Mouse (Mus musculus): ENCODE results near the gene Bcl2l1. TPM values are rescaled to one million over a fixed set of nuclear protein-coding genes. Genes with fewer than 3 reads are reported as not detected.
A peak's percentile ranks its signal among the peaks of the same experiment; 100 is the strongest.

Gene Bcl2l1
- total and polyA plus RNA-seq, 3 experiments, result 21.3 to 80.3 (median 34.5) TPM

DNA sequence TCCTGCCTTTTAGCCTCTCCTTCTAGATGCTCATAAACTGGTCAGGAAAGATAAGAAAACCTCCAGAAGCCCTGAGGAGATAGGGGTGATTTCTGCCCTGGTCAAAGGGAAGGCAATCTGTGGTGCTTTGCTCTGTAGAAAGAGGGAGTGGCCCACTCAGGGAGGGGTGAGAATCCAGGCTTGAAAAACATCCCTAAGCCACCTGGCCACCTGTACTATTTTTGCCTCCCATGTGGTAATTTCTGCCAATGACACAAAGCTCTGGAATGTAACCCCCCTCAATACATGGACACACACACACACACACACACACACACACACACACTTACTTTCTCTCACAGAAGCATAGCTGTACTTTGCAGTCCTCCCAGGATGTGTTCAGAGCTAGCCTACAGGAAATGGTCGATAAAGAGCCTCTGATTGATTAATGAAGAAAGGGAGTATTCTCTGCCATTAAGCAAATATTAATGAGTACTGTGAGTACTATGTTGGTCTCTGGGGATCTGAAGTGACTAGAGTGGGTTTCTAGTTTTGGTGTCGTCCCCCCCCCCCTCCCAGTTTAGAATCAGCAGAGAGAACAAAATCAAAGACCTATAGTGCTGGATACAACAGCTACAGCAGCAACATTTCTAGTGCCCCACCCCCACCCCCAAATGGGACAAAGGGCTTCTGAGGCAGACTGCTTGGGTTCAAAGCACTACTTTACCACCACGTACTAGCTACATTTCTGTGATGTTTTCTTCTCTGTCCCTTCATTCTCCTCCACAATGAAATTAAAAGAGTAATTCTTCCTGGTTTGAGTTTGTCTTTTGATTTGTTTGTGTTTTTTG lies 20.0 kb downstream of the Bcl2l1 start:
- no peak for DNase-seq (ENCODE audit: extremely low read depth)
- peaks cover 96% of the 10 kb centered on the region for H3K79me2 ChIP-seq (replicated peaks; ENCODE audit: control insufficient read depth, extremely low read depth, insufficient read depth, poor library complexity, severe bottlenecking)
- dilution Hi-C loops (cut with MboI; ENCODE audit: extremely low pct_ligation_motif_present, extremely low pct_unique_long_range_greater_than_20kb, low sequenced_read_pairs) (no loop called here), in situ Hi-C loops (cut with MboI; ENCODE audit: low pct_ligation_motif_present, low pct_unique_long_range_greater_than_20kb, low sequenced_read_pairs) (no loop called here)
- H3K4me3 ChIP-seq (replicated peaks in 1 of 3; ENCODE audit: low read depth in 2 of 3, low read length in 2 of 3, poor library complexity in 1 of 3), result no peak overlapping the region
- H3K4me1 ChIP-seq (ENCODE audit: control insufficient read depth in 1 of 2, insufficient read depth in 2 of 2), result peaks cover 43 to 91% of the 10 kb centered on the region in 2 experiments
- H3K27me3 ChIP-seq (replicated peaks), result no peaks in the 10 kb centered on the region
- peak overlapping the region; percentile 74 for H3K9ac ChIP-seq (ENCODE audit: insufficient read depth, low read depth)
- H3K36me3 ChIP-seq (replicated peaks in 1 of 2; ENCODE audit: control insufficient read depth in 1 of 2, insufficient read depth in 1 of 2, low read length in 1 of 2), result peaks cover 16 to 51% of the 10 kb centered on the region in 2 experiments
- TF ChIP-seq IRF4 (IDR thresholded peaks at IDR 0.05; ENCODE audit: low read depth, low read length) (peak; percentile 17; the same call in 1 of the 2 replicates), CHD2 (IDR thresholded peaks at IDR 0.05; ENCODE audit: low read length) (peak; percentile 9; the same call in 1 of the 2 replicates), MXI1 (IDR thresholded peaks at IDR 0.05; ENCODE audit: low read depth, low read length) (0 out of 2 replicates have a peak, but pooled peaks have one; percentile 18), TCF12 (IDR thresholded peaks at IDR 0.05; ENCODE audit: low read depth, low read length) (0 out of 2 replicates have a peak, but pooled peaks have one; percentile 33), RCOR1 (conservative IDR thresholded peaks at IDR 0.05; ENCODE audit: low read depth, low read length) (no peak), MEF2A (IDR thresholded peaks at IDR 0.05; ENCODE audit: borderline replicate concordance, low read depth, low read length) (peak; percentile 62; the same call in 1 of the 2 replicates)
- H3K27ac ChIP-seq (ENCODE audit: insufficient read depth, low read depth), result peak overlapping the region; percentile 96
- peak overlapping the region; percentile 68 for H3K4me2 ChIP-seq (ENCODE audit: insufficient read depth, low read depth, poor library complexity, severe bottlenecking)
- H3K9me3 ChIP-seq (replicated peaks; ENCODE audit: low read length), result no peaks in the 10 kb centered on the region

DNA sequence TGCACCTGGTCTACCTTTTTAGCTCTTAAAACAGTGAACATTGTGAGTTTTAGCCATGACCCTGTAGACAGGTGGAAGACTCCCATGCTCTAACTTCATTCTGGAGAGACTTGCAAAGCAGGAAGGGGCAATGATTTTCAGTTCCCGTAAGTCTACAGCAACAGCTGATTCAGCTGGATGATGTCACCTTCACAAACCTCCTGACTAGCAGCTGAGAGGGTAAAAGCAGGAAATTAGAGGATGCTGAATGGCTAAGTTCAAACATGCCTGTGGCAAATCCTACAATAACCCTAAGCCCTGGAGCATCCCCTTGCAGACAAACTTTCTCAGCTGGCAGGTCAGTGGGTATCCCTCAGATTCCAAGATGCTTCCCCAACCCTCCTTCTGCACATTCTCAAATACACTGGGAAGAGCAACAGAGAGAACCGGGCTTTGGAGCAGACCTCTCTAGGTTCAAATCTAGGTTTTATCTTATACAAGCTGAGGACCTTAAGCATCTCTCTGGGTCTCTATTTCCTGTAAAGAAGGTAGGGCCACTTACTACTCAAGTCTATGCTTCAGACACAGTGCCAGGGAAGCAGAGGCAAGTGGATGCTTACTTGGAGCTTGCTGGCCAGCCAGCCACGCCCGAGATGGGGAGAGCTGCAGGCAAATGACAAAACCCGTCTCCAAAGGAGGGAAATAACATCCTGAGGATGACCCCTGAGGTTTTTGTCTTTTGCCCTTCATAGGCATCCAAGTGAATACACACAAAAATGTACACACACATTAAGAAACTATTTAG lies 21.2 kb downstream of the Bcl2l1 start:
- H3K9me3 ChIP-seq (replicated peaks; ENCODE audit: low read length), result no peaks in the 10 kb centered on the region
- in situ Hi-C loops (cut with MboI; ENCODE audit: low pct_ligation_motif_present, low pct_unique_long_range_greater_than_20kb, low sequenced_read_pairs) (no loop called here), dilution Hi-C loops (cut with MboI; ENCODE audit: extremely low pct_ligation_motif_present, extremely low pct_unique_long_range_greater_than_20kb, low sequenced_read_pairs) (no loop called here)
- peak; percentile 69 for DNase-seq (ENCODE audit: extremely low read depth)
- H3K27ac ChIP-seq (ENCODE audit: insufficient read depth, low read depth), result peak overlapping the region; percentile 96
- H3K4me1 ChIP-seq (ENCODE audit: control insufficient read depth in 1 of 2, insufficient read depth in 2 of 2), result peaks cover 40 to 91% of the 10 kb centered on the region in 2 experiments
- H3K9ac ChIP-seq (ENCODE audit: insufficient read depth, low read depth), result peak overlapping the region; percentile 74
- no peak overlapping the region for H3K4me3 ChIP-seq (replicated peaks in 1 of 3; ENCODE audit: low read depth in 2 of 3, low read length in 2 of 3, poor library complexity in 1 of 3)
- peaks cover 96% of the 10 kb centered on the region for H3K79me2 ChIP-seq (replicated peaks; ENCODE audit: control insufficient read depth, extremely low read depth, insufficient read depth, poor library complexity, severe bottlenecking)
- H3K4me2 ChIP-seq (ENCODE audit: insufficient read depth, low read depth, poor library complexity, severe bottlenecking), result peak overlapping the region; percentile 68
- H3K27me3 ChIP-seq (replicated peaks), result no peaks in the 10 kb centered on the region
- H3K36me3 ChIP-seq (replicated peaks in 1 of 2; ENCODE audit: control insufficient read depth in 1 of 2, insufficient read depth in 1 of 2, low read length in 1 of 2), result peaks cover 24 to 63% of the 10 kb centered on the region in 2 experiments
- peak; percentile 90 for TF ChIP-seq MYC (IDR thresholded peaks at IDR 0.05; ENCODE audit: low read depth, low read length)
- TF ChIP-seq JUN (IDR thresholded peaks at IDR 0.05; ENCODE audit: insufficient read depth, low read depth, low read length), result peak; percentile 99
- TF ChIP-seq E2F4 (IDR thresholded peaks at IDR 0.05; ENCODE audit: insufficient replicate concordance, low read depth, low read length), result peak; percentile 67; the same call in 1 of the 2 replicates
- peak; percentile 50 for TF ChIP-seq POLR2A (IDR thresholded peaks at IDR 0.05; ENCODE audit: low read depth, low read length)
- TF ChIP-seq MEF2A (IDR thresholded peaks at IDR 0.05; ENCODE audit: borderline replicate concordance, low read depth, low read length), result peak; percentile 90
- TF ChIP-seq UBTF (IDR thresholded peaks at IDR 0.05; ENCODE audit: low read depth, low read length), result no peak
- TF ChIP-seq KAT2A (IDR thresholded peaks at IDR 0.05; ENCODE audit: insufficient replicate concordance, low read length), result 0 out of 2 replicates have a peak, but pooled peaks have one; percentile 67
- TF ChIP-seq PAX5 (IDR thresholded peaks at IDR 0.05; ENCODE audit: low read length), result no peak
- TF ChIP-seq SMC3 (IDR thresholded peaks at IDR 0.05; ENCODE audit: low read depth, low read length), result peak; percentile 14
- peak; percentile 100 for TF ChIP-seq ETS1 (conservative IDR thresholded peaks at IDR 0.05; ENCODE audit: low read depth, low read length)
- peak; percentile 73 for TF ChIP-seq MAX (IDR thresholded peaks at IDR 0.05; ENCODE audit: low read length)
- peak; percentile 99 for TF ChIP-seq SIN3A (IDR thresholded peaks at IDR 0.05; ENCODE audit: low read length)
- peak; percentile 92 for TF ChIP-seq TCF12 (IDR thresholded peaks at IDR 0.05; ENCODE audit: low read depth, low read length)
- peak; percentile 60 for TF ChIP-seq ZMIZ1 (IDR thresholded peaks at IDR 0.05; ENCODE audit: low read depth, low read length)
- peak; percentile 86; the same call in 1 of the 2 replicates for TF ChIP-seq RCOR1 (conservative IDR thresholded peaks at IDR 0.05; ENCODE audit: low read depth, low read length)
- TF ChIP-seq EP300 (IDR thresholded peaks at IDR 0.05; ENCODE audit: low read length), result peak; percentile 96
- TF ChIP-seq NELFE (IDR thresholded peaks at IDR 0.05; ENCODE audit: low read depth, low read length), result 0 out of 2 replicates have a peak, but pooled peaks have one; percentile 44
- no peak for TF ChIP-seq USF1 (IDR thresholded peaks at IDR 0.05; ENCODE audit: low read depth, low read length)
- TF ChIP-seq ELF1 (IDR thresholded peaks at IDR 0.05; ENCODE audit: low read depth, low read length), result peak; percentile 80
- TF ChIP-seq CHD2 (IDR thresholded peaks at IDR 0.05; ENCODE audit: low read length), result peak; percentile 73
- no peak; the same call in 1 of the 2 replicates for TF ChIP-seq RAD21 (IDR thresholded peaks at IDR 0.05; ENCODE audit: low read depth, low read length)
- no peak for TF ChIP-seq TBP (conservative IDR thresholded peaks at IDR 0.05; ENCODE audit: low read depth, low read length)
- no peak for TF ChIP-seq ZC3H11A (IDR thresholded peaks at IDR 0.05; ENCODE audit: low read depth, low read length)
- TF ChIP-seq BHLHE40 (IDR thresholded peaks at IDR 0.05; ENCODE audit: low read depth, low read length), result peak; percentile 85
- peak; percentile 94 for TF ChIP-seq CHD1 (IDR thresholded peaks at IDR 0.05; ENCODE audit: low read depth, low read length)
- no peak for TF ChIP-seq USF2 (conservative IDR thresholded peaks at IDR 0.05; ENCODE audit: low read depth, low read length)

Measured in CH12.LX (cell line).